Mouse (Mus musculus): Measurements from ENCODE around the gene Pcyt1b. TPM values are rescaled to one million over a fixed set of nuclear protein-coding genes. Genes with fewer than 3 reads are reported as not detected.

Pcyt1b gene
- polyA plus RNA-seq, 1 experiment from 2014 or later = 0.30 TPM

DNA sequence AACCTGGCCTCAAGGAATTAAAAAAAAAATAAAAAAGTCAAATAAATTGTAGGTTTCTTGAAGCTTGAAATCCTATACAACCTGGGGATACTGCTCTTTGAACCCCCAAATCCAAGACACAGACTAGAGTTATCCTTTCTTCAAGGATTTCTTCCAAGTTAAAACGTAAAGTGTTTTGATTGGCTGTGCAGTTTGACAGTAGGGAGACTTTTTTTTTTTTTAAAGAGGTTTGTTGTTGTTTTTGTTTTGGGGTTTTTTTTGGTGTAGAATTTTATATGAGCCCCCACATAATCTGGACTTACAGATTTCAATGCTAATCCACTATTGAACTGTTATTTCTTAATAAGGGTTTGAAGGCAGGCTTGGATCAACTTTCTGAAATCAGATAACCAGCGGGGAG, 21.6 kb downstream of the Pcyt1b start:
- TF ChIP-seq CTCF (IDR thresholded peaks at IDR 0.05; ENCODE audit: low read depth) = no peak
- peaks cover 4% of the 10 kb centered on the region; the same call in 1 of the 2 replicates for H3K27me3 ChIP-seq (replicated peaks; ENCODE audit: control insufficient read depth, insufficient read depth, low read length)

GRCm38 (mm10) chrX:93689287-93689686, 34.6 kb downstream of the Pcyt1b start:
- no peak for ATAC-seq
- H3K9ac ChIP-seq (ENCODE audit: low read depth, low read length) = no peak overlapping the region
- H3K4me3 ChIP-seq (ENCODE audit: low read depth, low read length) = no peak overlapping the region
- H3K4me2 ChIP-seq (replicated peaks; ENCODE audit: low read depth) = no peak overlapping the region
- no peak for TF ChIP-seq CTCF (IDR thresholded peaks at IDR 0.05; ENCODE audit: low read depth)
- H3K27ac ChIP-seq (ENCODE audit: low read depth, low read length) = no peak overlapping the region
- no peaks in the 10 kb centered on the region for H3K36me3 ChIP-seq (ENCODE audit: control insufficient read depth, insufficient read depth)
- H3K27me3 ChIP-seq (replicated peaks; ENCODE audit: control insufficient read depth, insufficient read depth, low read length) = no peaks in the 10 kb centered on the region
- 70% methylated on average over 6 of the region's 6 CpGs for WGBS
- H3K9me3 ChIP-seq (ENCODE audit: control insufficient read depth) = no peaks in the 10 kb centered on the region
- no peaks in the 10 kb centered on the region for H3K4me1 ChIP-seq (replicated peaks; ENCODE audit: control insufficient read depth, insufficient read depth, low read length)

More for the DNA sequence above, 21.6 kb downstream of the Pcyt1b start:
- no peak overlapping the region for H3K9ac ChIP-seq (ENCODE audit: low read depth, low read length)
- no peaks in the 10 kb centered on the region for H3K9me3 ChIP-seq (ENCODE audit: control insufficient read depth)
- no peak overlapping the region for H3K4me3 ChIP-seq (ENCODE audit: low read depth, low read length)
- no peak overlapping the region for H3K27ac ChIP-seq (ENCODE audit: low read depth, low read length)
- 63% methylated on average over 2 of the region's 2 CpGs for WGBS
- no peak for ATAC-seq
- no peaks in the 10 kb centered on the region for H3K4me1 ChIP-seq (replicated peaks; ENCODE audit: control insufficient read depth, insufficient read depth, low read length)
- no peaks in the 10 kb centered on the region for H3K36me3 ChIP-seq (ENCODE audit: control insufficient read depth, insufficient read depth)
- H3K4me2 ChIP-seq (replicated peaks; ENCODE audit: low read depth) = no peak overlapping the region

DNA sequence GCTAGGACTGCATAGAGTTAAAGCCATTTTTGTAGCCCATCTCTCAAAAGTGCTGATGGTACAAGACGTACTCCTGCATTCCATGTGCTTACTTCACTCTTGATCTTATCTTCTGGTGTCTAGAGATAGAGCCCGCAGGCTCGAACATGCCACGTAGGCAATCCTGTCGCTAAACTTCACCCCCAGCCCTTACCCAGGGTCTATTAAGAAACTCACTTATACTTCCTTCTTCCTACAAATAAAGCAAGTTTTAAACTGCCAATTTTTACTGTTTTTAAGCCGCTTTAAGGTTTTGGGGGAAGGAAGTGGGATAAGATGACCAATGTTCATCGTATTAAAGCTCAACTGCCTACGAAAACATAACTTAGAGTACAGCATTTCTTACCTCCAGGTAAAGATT, 36.0 kb downstream of the Pcyt1b start:
- no peak for TF ChIP-seq CTCF (IDR thresholded peaks at IDR 0.05; ENCODE audit: low read depth)
- Histone ChIP-seq H3K4me1 (replicated peaks; ENCODE audit: control insufficient read depth, insufficient read depth, low read length) (no peaks in the 10 kb centered on the region), H3K4me3 (ENCODE audit: low read depth, low read length) (no peak overlapping the region), H3K4me2 (replicated peaks; ENCODE audit: low read depth) (no peak overlapping the region), H3K27ac (ENCODE audit: low read depth, low read length) (no peak overlapping the region), H3K9me3 (ENCODE audit: control insufficient read depth) (no peaks in the 10 kb centered on the region), H3K27me3 (replicated peaks; ENCODE audit: control insufficient read depth, insufficient read depth, low read length) (no peaks in the 10 kb centered on the region), H3K36me3 (ENCODE audit: control insufficient read depth, insufficient read depth) (no peaks in the 10 kb centered on the region), H3K9ac (ENCODE audit: low read depth, low read length) (no peak overlapping the region)
- 65% methylated on average over 8 of the region's 8 CpGs for WGBS
- ATAC-seq = no peak

DNA sequence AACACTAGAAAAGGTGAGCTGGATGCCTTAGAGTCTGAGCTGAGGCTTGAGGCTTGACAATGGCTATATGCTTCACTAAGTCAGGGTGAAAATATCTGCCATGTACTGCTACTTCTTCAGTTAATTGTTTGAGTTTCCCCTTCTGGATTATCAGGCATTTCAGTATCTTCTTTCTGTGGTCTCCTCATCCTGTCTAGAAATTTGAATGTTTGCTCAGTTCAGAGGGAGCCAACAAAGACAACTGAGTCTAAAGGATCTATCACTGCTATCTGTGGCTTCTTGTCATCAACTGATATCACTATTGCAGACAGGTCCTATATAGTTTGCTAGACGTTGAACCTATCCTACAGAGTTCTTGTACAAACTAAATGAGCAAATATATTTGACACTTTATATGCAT, 42.9 kb downstream of the Pcyt1b start:
- H3K9ac ChIP-seq (ENCODE audit: low read depth, low read length) = no peak overlapping the region
- no peaks in the 10 kb centered on the region for H3K9me3 ChIP-seq (ENCODE audit: control insufficient read depth)
- no peaks in the 10 kb centered on the region for H3K36me3 ChIP-seq (ENCODE audit: control insufficient read depth, insufficient read depth)
- no peak overlapping the region for H3K4me3 ChIP-seq (ENCODE audit: low read depth, low read length)
- ATAC-seq = no peak
- H3K4me2 ChIP-seq (replicated peaks; ENCODE audit: low read depth) = no peak overlapping the region
- no peak for TF ChIP-seq CTCF (IDR thresholded peaks at IDR 0.05; ENCODE audit: low read depth)
- 44% methylated on average over 1 of the region's 1 CpGs for WGBS
- H3K4me1 ChIP-seq (replicated peaks; ENCODE audit: control insufficient read depth, insufficient read depth, low read length) = no peaks in the 10 kb centered on the region
- H3K27ac ChIP-seq (ENCODE audit: low read depth, low read length) = no peak overlapping the region
- H3K27me3 ChIP-seq (replicated peaks; ENCODE audit: control insufficient read depth, insufficient read depth, low read length) = no peaks in the 10 kb centered on the region

DNA sequence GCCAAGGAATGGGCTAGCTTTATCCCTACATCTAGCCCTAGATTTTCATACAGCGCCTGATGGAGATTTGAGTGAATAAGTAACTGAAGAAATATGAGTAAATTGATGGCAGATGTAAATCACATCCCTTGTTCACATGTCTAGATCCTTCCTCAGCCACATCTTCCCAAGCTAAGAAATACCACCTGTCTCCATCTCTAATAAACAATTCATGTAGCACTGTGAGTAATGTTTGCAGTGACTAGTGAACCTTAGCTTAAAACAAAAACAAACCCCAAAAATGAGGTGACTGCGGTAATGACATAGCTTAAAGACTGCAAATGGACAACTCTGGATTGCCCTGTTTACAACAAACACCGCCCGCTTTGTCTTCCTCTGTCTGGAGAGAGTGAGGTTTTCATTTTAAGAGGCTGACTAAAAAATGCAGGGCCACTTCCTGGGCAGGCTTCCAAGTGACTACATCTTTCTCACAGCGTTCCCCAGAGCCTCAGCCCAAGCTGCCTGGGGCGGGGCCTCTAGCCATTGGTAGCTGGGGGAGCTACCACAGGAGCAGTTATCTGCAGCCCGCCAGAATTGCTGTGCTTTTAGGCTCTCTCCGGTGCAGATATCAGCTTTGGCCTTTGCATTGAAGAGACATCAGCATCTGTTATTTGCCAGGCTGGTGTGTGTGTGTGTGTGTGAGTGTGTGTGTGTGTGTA, 46.0 kb downstream of the Pcyt1b start:
- Histone ChIP-seq H3K27ac (ENCODE audit: low read depth, low read length) (no peak overlapping the region), H3K4me3 (ENCODE audit: low read depth, low read length) (no peak overlapping the region), H3K4me2 (replicated peaks; ENCODE audit: low read depth) (no peak overlapping the region), H3K4me1 (replicated peaks; ENCODE audit: control insufficient read depth, insufficient read depth, low read length) (no peaks in the 10 kb centered on the region), H3K9me3 (ENCODE audit: control insufficient read depth) (no peaks in the 10 kb centered on the region), H3K27me3 (replicated peaks; ENCODE audit: control insufficient read depth, insufficient read depth, low read length) (no peaks in the 10 kb centered on the region), H3K36me3 (ENCODE audit: control insufficient read depth, insufficient read depth) (no peaks in the 10 kb centered on the region), H3K9ac (ENCODE audit: low read depth, low read length) (no peak overlapping the region)
- WGBS = 40% methylated on average over 8 of the region's 8 CpGs
- ATAC-seq = no peak
- TF ChIP-seq CTCF (IDR thresholded peaks at IDR 0.05; ENCODE audit: low read depth) = no peak

GRCm38 (mm10) chrX:93712566-93712965, 57.9 kb downstream of the Pcyt1b start:
- no peak overlapping the region for H3K9ac ChIP-seq (ENCODE audit: low read depth, low read length)
- H3K4me3 ChIP-seq (ENCODE audit: low read depth, low read length) = no peak overlapping the region
- H3K4me1 ChIP-seq (replicated peaks; ENCODE audit: control insufficient read depth, insufficient read depth, low read length) = no peaks in the 10 kb centered on the region
- H3K4me2 ChIP-seq (replicated peaks; ENCODE audit: low read depth) = no peak overlapping the region
- H3K27ac ChIP-seq (ENCODE audit: low read depth, low read length) = no peak overlapping the region
- no peaks in the 10 kb centered on the region for H3K27me3 ChIP-seq (replicated peaks; ENCODE audit: control insufficient read depth, insufficient read depth, low read length)
- no peaks in the 10 kb centered on the region for H3K36me3 ChIP-seq (ENCODE audit: control insufficient read depth, insufficient read depth)
- no peak for TF ChIP-seq CTCF (IDR thresholded peaks at IDR 0.05; ENCODE audit: low read depth)
- 34% methylated on average over 1 of the region's 1 CpGs for WGBS
- no peak for ATAC-seq
- no peaks in the 10 kb centered on the region for H3K9me3 ChIP-seq (ENCODE audit: control insufficient read depth)
